Mouse (Mus musculus): ENCODE measurements around the gene Gm10647. TPM values are rescaled to one million over a fixed set of nuclear protein-coding genes. Genes with fewer than 3 reads are reported as not detected.
A peak's percentile ranks its signal among the peaks of the same experiment; 100 is the strongest.
"Not testable (repeated sequence)": the region's sequence is repeated elsewhere in the genome, so short reads cannot be mapped to it uniquely, and the experiment has no call there.

Gm10647 gene
- total and polyA plus RNA-seq, 2 experiments = 0.10 to 0.37 TPM

- TF ChIP-seq POLR2A (IDR thresholded peaks at IDR 0.05; ENCODE audit: extremely low read depth, insufficient read depth, low read length) (no peak), CTCF (IDR thresholded peaks at IDR 0.05; ENCODE audit: low read depth, low read length) (no peak)
- Histone ChIP-seq H3K79me2 (ENCODE audit: control insufficient read depth, insufficient read depth, low read length) (no peaks in the 10 kb centered on the region), H3K4me3 (ENCODE audit: insufficient read depth, low read depth, low read length) (0 out of 2 replicates have a peak overlapping the region, but pooled peaks have one; percentile 4), H3K4me1 (ENCODE audit: control insufficient read depth, insufficient read depth, low read length) (peaks cover 10% of the 10 kb centered on the region), H3K9ac (ENCODE audit: low read depth, low read length) (peak overlapping the region; percentile 14; the same call in 1 of the 2 replicates), H3K36me3 (ENCODE audit: control insufficient read depth, insufficient read depth, low read length) (no peaks in the 10 kb centered on the region), H3K27ac (replicated peaks; ENCODE audit: insufficient read depth, low read depth, low read length) (no peak overlapping the region; the same call in 1 of the 2 replicates), H3K27me3 (ENCODE audit: control insufficient read depth, insufficient read depth, low read length) (no peaks in the 10 kb centered on the region)
- 10% methylated on average over 12 of the region's 12 CpGs for WGBS
- DNase-seq (ENCODE audit: extremely low read depth, low read depth, low spot score) = peak; percentile 30
Observed at GRCm38 (mm10) chr9:66801947-66802346, 5.1 kb downstream of the Gm10647 start.

DNA sequence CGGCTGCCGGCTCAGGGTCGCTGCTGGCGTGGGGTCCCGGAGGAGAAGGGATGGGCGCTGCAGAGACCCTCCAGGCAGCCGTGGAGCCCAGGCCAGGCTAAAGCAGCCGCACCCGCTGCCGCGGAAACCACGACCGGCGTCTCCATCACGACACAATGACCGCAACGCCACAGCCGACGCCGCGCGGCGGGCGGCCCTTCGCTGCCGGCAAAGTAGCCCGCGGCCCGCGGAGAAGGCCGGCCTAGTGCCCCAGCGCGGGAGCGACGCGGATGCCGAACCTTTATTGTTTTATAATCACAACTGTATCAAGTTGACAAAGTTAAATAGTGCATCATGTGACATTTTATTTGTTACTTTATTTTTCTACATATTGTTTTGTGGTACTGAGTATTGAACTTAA is 9.1 kb downstream of the Gm10647 start:
- H3K79me2 ChIP-seq (ENCODE audit: control insufficient read depth, insufficient read depth, low read length); DNase-seq (ENCODE audit: extremely low read depth, low read depth, low spot score); H3K36me3 ChIP-seq (ENCODE audit: control insufficient read depth, insufficient read depth, low read length); H3K9ac ChIP-seq (ENCODE audit: low read depth, low read length); H3K4me1 ChIP-seq (ENCODE audit: control insufficient read depth, insufficient read depth, low read length); H3K4me3 ChIP-seq (ENCODE audit: insufficient read depth, low read depth, low read length); H3K27me3 ChIP-seq (ENCODE audit: control insufficient read depth, insufficient read depth, low read length); H3K27ac ChIP-seq (replicated peaks; ENCODE audit: insufficient read depth, low read depth, low read length): not testable (repeated sequence)
- 56% methylated on average over 32 of the region's 37 CpGs for WGBS

DNA sequence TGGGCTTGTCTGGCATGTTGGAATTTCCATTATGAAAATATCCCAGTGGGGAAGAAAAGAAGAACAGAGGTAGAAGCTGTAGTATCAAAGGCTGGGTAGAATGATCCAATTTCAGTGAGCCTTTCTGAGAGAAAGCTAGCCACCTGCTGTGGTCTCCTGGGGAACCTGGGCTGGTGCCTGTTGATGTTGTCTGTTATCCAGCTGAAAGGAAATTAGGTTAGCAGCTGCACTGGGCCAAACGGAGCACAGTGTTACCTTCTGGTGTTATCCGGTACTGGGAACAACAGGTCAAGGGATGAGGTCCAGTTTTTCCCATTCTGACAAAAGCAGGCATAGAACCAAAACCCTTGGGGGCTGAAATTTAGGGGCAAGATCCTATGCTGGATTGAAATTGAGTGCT is 16.6 kb downstream of the Gm10647 start:
- Histone ChIP-seq H3K79me2 (ENCODE audit: control insufficient read depth, insufficient read depth, low read length) (no peaks in the 10 kb centered on the region), H3K27ac (replicated peaks; ENCODE audit: insufficient read depth, low read depth, low read length) (no peak overlapping the region), H3K4me1 (ENCODE audit: control insufficient read depth, insufficient read depth, low read length) (no peaks in the 10 kb centered on the region), H3K4me3 (ENCODE audit: insufficient read depth, low read depth, low read length) (no peak overlapping the region), H3K9ac (ENCODE audit: low read depth, low read length) (no peak overlapping the region), H3K27me3 (ENCODE audit: control insufficient read depth, insufficient read depth, low read length) (no peaks in the 10 kb centered on the region), H3K36me3 (ENCODE audit: control insufficient read depth, insufficient read depth, low read length) (no peaks in the 10 kb centered on the region)
- 76% methylated on average over 2 of the region's 2 CpGs for WGBS
- TF ChIP-seq POLR2A (IDR thresholded peaks at IDR 0.05; ENCODE audit: extremely low read depth, insufficient read depth, low read length) = no peak
- no peak for TF ChIP-seq CTCF (IDR thresholded peaks at IDR 0.05; ENCODE audit: low read depth, low read length)
- no peak for DNase-seq (ENCODE audit: extremely low read depth, low read depth, low spot score)

DNA sequence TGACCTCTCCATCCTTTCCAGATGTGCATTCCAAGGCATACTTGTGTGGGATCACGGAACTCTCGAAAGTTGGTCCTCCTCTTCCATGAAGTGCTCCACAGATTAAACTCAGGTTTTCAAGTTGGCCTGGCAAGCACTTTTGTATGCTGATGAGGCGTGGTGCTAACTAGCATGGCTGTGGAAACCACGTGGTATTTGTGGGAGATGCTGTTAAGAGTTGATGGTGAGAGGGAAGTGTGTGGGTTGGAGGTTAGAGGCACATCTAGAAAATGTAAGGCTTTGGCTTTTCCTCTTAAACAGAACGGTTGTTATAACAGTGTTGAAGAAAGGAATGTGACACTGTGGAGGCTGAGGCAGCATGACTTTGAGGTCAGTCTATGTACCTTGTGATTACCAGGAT is 24.2 kb downstream of the Gm10647 start:
- Histone ChIP-seq H3K36me3 (ENCODE audit: control insufficient read depth, insufficient read depth, low read length) (no peaks in the 10 kb centered on the region), H3K4me3 (ENCODE audit: insufficient read depth, low read depth, low read length) (no peak overlapping the region), H3K4me1 (ENCODE audit: control insufficient read depth, insufficient read depth, low read length) (no peaks in the 10 kb centered on the region), H3K27ac (replicated peaks; ENCODE audit: insufficient read depth, low read depth, low read length) (no peak overlapping the region), H3K79me2 (ENCODE audit: control insufficient read depth, insufficient read depth, low read length) (no peaks in the 10 kb centered on the region), H3K9ac (ENCODE audit: low read depth, low read length) (no peak overlapping the region), H3K27me3 (ENCODE audit: control insufficient read depth, insufficient read depth, low read length) (no peaks in the 10 kb centered on the region)
- DNase-seq (ENCODE audit: extremely low read depth, low read depth, low spot score) = no peak
- TF ChIP-seq CTCF (IDR thresholded peaks at IDR 0.05; ENCODE audit: low read depth, low read length) = no peak
- no peak for TF ChIP-seq POLR2A (IDR thresholded peaks at IDR 0.05; ENCODE audit: extremely low read depth, insufficient read depth, low read length)
- WGBS = 86% methylated on average over 5 of the region's 5 CpGs

GRCm38 (mm10) chr9:66822255-66822654 is 25.4 kb downstream of the Gm10647 start:
- H3K27ac ChIP-seq (replicated peaks; ENCODE audit: insufficient read depth, low read depth, low read length); H3K9ac ChIP-seq (ENCODE audit: low read depth, low read length); H3K79me2 ChIP-seq (ENCODE audit: control insufficient read depth, insufficient read depth, low read length); H3K36me3 ChIP-seq (ENCODE audit: control insufficient read depth, insufficient read depth, low read length); H3K4me3 ChIP-seq (ENCODE audit: insufficient read depth, low read depth, low read length); DNase-seq (ENCODE audit: extremely low read depth, low read depth, low spot score); H3K4me1 ChIP-seq (ENCODE audit: control insufficient read depth, insufficient read depth, low read length); H3K27me3 ChIP-seq (ENCODE audit: control insufficient read depth, insufficient read depth, low read length): not testable (repeated sequence)
- no CpG with 5 or more reads among the region's 5 CpGs for WGBS

- H3K4me3 ChIP-seq (ENCODE audit: insufficient read depth, low read depth, low read length) = no peak overlapping the region
- 55% methylated on average over 1 of the region's 1 CpGs for WGBS
- H3K9ac ChIP-seq (ENCODE audit: low read depth, low read length) = no peak overlapping the region
- H3K27me3 ChIP-seq (ENCODE audit: control insufficient read depth, insufficient read depth, low read length) = no peaks in the 10 kb centered on the region
- no peak overlapping the region for H3K27ac ChIP-seq (replicated peaks; ENCODE audit: insufficient read depth, low read depth, low read length)
- H3K4me1 ChIP-seq (ENCODE audit: control insufficient read depth, insufficient read depth, low read length) = no peaks in the 10 kb centered on the region
- no peaks in the 10 kb centered on the region for H3K36me3 ChIP-seq (ENCODE audit: control insufficient read depth, insufficient read depth, low read length)
- no peaks in the 10 kb centered on the region for H3K79me2 ChIP-seq (ENCODE audit: control insufficient read depth, insufficient read depth, low read length)
- TF ChIP-seq CTCF (IDR thresholded peaks at IDR 0.05; ENCODE audit: low read depth, low read length) (peak; percentile 40), POLR2A (IDR thresholded peaks at IDR 0.05; ENCODE audit: extremely low read depth, insufficient read depth, low read length) (no peak)
- peak; percentile 65 for DNase-seq (ENCODE audit: extremely low read depth, low read depth, low spot score)
Observed at GRCm38 (mm10) chr9:66825990-66826389, 29.2 kb downstream of the Gm10647 start.
